Mouse (Mus musculus) v-Abl transformed pro-B cells (cell line): ENCODE measurements at regions not wholly inside any gene's neighbourhood (a gene's known extent, or its start where the extent isn't known, plus 50 kb on each side); places are given as distances from the start of the nearest gene placed in this dataset.

Experiments used
- in situ Hi-C, 2 experiments: fragments of 400-800 bp; cut with MboI; formaldehyde crosslinking; loops; one replicate each; pipeline ENCODE4 v1.15.1; 2025; ENCODE audit not compliant: unreplicated experiment in 2 of 2

- in situ Hi-C loops: no loop called here
Measured at GRCm38 (mm10) chr14:58969248-58969647, 173.4 kb downstream of the 1700129C05Rik start.

GRCm38 (mm10) chr14:58967975-58968374 lies 174.7 kb downstream of the 1700129C05Rik start:
- in situ Hi-C loops: no loop called here

- in situ Hi-C loops: no loop called here
Measured at GRCm38 (mm10) chr14:58967163-58967562, 175.5 kb downstream of the 1700129C05Rik start.

- in situ Hi-C loops: no loop called here
Measured at GRCm38 (mm10) chr14:58944958-58945357, 197.7 kb downstream of the 1700129C05Rik start.

- in situ Hi-C loops: no loop called here
Measured at GRCm38 (mm10) chr14:58943267-58943765, 199.4 kb downstream of the 1700129C05Rik start.

- in situ Hi-C loops: no loop called here
Measured at GRCm38 (mm10) chr14:58939086-58939485, 203.6 kb downstream of the 1700129C05Rik start.

GRCm38 (mm10) chr14:58938601-58938970 lies 204.1 kb downstream of the 1700129C05Rik start:
- in situ Hi-C loops: no loop called here

- in situ Hi-C loops: no loop called here
Measured at GRCm38 (mm10) chr14:58937791-58938600, 204.7 kb downstream of the 1700129C05Rik start.

- in situ Hi-C loops: no loop called here
Measured at GRCm38 (mm10) chr14:58937331-58937730, 205.4 kb downstream of the 1700129C05Rik start.

GRCm38 (mm10) chr14:58936131-58936530 lies 206.6 kb downstream of the 1700129C05Rik start:
- in situ Hi-C loops: no loop called here

- in situ Hi-C loops: no loop called here
Measured at GRCm38 (mm10) chr14:58917853-58918252, 224.8 kb downstream of the 1700129C05Rik start.

GRCm38 (mm10) chr14:58917228-58917627 lies 225.5 kb downstream of the 1700129C05Rik start:
- in situ Hi-C loops: no loop called here

- in situ Hi-C loops: no loop called here
Measured at GRCm38 (mm10) chr14:58914937-58915336, 227.8 kb downstream of the 1700129C05Rik start.

GRCm38 (mm10) chr14:58910846-58911245 lies 231.8 kb downstream of the 1700129C05Rik start:
- in situ Hi-C loops: no loop called here

GRCm38 (mm10) chr14:58907932-58908331 lies 234.8 kb downstream of the 1700129C05Rik start:
- in situ Hi-C loops: no loop called here

- in situ Hi-C loops: no loop called here
Measured at GRCm38 (mm10) chr14:58907359-58907758, 235.3 kb downstream of the 1700129C05Rik start.

GRCm38 (mm10) chr14:58906631-58907030 lies 236.1 kb downstream of the 1700129C05Rik start:
- in situ Hi-C loops: no loop called here

GRCm38 (mm10) chr14:58868176-58868949 lies 274.3 kb downstream of the 1700129C05Rik start:
- in situ Hi-C loops: no loop called here

- in situ Hi-C loops: no loop called here
Measured at GRCm38 (mm10) chr14:58867396-58868107, 275.1 kb downstream of the 1700129C05Rik start.

GRCm38 (mm10) chr14:58854871-58855270 lies 287.8 kb downstream of the 1700129C05Rik start:
- in situ Hi-C loops: no loop called here

GRCm38 (mm10) chr14:58844565-58844964 lies 298.1 kb downstream of the 1700129C05Rik start:
- in situ Hi-C loops: no loop called here
